Comparison of ENCODE assay signal across 9 mouse cellular contexts in genomic region chr11:106267311-106267852, GRCm38 (mm10). TPM values are rescaled to one million over a fixed set of nuclear protein-coding genes. Genes with fewer than 3 reads are reported as not detected.
DNase-seq lines count a peak whose midpoint lies in the region; ATAC-seq lines count a peak whose summit lies in the region.
"Had no signal": no experiment of that assay in that cellular context is flagged by ENCODE, and none has a peak within 500 bp of the region (broad histone marks: within the 10 kb centered on the region; RNA-seq: fewer than 3 reads in every experiment).

No protein-coding gene starts in this region.

- 45% methylated on average over 15 of the region's 15 CpGs for WGBS in limb, embryonic 12.5 days
- WGBS in stomach, embryonic 14.5 days = 51% methylated on average over 15 of the region's 15 CpGs

- ATAC-seq in limb, embryonic 12.5 days (ENCODE audit: insufficient number of reproducible peaks, insufficient read depth, low FRiP score, low TSS enrichment, low read depth) = no peak
- no peak for ATAC-seq in stomach, embryonic 14.5 days (ENCODE audit: insufficient number of reproducible peaks, insufficient read depth, low FRiP score, low read depth)

- H3K9me3 ChIP-seq in limb, embryonic 12.5 days = no peaks in the 10 kb centered on the region
- no peaks in the 10 kb centered on the region for H3K9me3 ChIP-seq in stomach, embryonic 14.5 days (ENCODE audit: control insufficient read depth, low read depth, low read length)

- peak; percentile 23 for DNase-seq in ovary, postnatal 10 days (ENCODE audit: low spot score)
- DNase-seq in ovary, postnatal 14 days (ENCODE audit: low spot score) = no peak
- peak; percentile 91 to 93 for DNase-seq in cerebellum, postnatal 10 days
- DNase-seq in heart, postnatal 25 days (ENCODE audit: low spot score) = peak; percentile 23
- DNase-seq in left cerebral cortex, adult 9 months (ENCODE audit: low spot score in 2 of 2) = no peak
- DNase-seq in thymus, postnatal 25 days = no peak

- peak overlapping the region; percentile 93 for H3K27ac ChIP-seq in limb, embryonic 12.5 days
- H3K27ac ChIP-seq in stomach, embryonic 14.5 days (ENCODE audit: low read length) = peak overlapping the region; percentile 89; the same call in 1 of the 2 replicates

- no peaks in the 10 kb centered on the region for H3K27me3 ChIP-seq in limb, embryonic 12.5 days
- H3K27me3 ChIP-seq in stomach, embryonic 14.5 days (ENCODE audit: control insufficient read depth, insufficient read depth, low read length) = no peaks in the 10 kb centered on the region

- peak overlapping the region; percentile 51 for H3K4me2 ChIP-seq in limb, embryonic 12.5 days
- peak overlapping the region; percentile 24; the same call in 1 of the 2 replicates for H3K4me2 ChIP-seq in stomach, embryonic 14.5 days (replicated peaks; ENCODE audit: low read depth, low read length)

- 0 out of 2 replicates have a peak overlapping the region, but pooled peaks have one; percentile 40 for H3K9ac ChIP-seq in limb, embryonic 12.5 days (replicated peaks)
- no peak overlapping the region for H3K9ac ChIP-seq in stomach, embryonic 14.5 days (replicated peaks; ENCODE audit: low read depth, low read length)

- intact Hi-C loops in heart, postnatal 25 days (cut with DNase I) = no loop called here

- H3K4me1 ChIP-seq in limb, embryonic 12.5 days (replicated peaks) = peaks cover 48% of the 10 kb centered on the region
- peaks cover 36% of the 10 kb centered on the region for H3K4me1 ChIP-seq in stomach, embryonic 14.5 days (ENCODE audit: control insufficient read depth, insufficient read depth, low read length)

- peak overlapping the region; percentile 30 for H3K4me3 ChIP-seq in limb, embryonic 12.5 days (replicated peaks)
- H3K4me3 ChIP-seq in stomach, embryonic 14.5 days (ENCODE audit: low read depth, low read length) = no peak overlapping the region

- peaks cover 50% of the 10 kb centered on the region for H3K36me3 ChIP-seq in limb, embryonic 12.5 days
- peaks cover 47% of the 10 kb centered on the region for H3K36me3 ChIP-seq in stomach, embryonic 14.5 days (ENCODE audit: control insufficient read depth, insufficient read depth, low read length)

RNA-seq across cellular contexts. Expression of gene Smarcd2, which starts 5.4 kb away (rescaled TPM):
- total RNA-seq in heart, postnatal 25 days (2021) = 10 to 100 TPM; 17.7 to 21.5 TPM
- polyA plus RNA-seq in limb, embryonic 12.5 days (2016; fragmentation: Nextera tagmentation; extraction: Ambion mirVana) = 102 and 104 TPM in 2 replicates
- 82.8 and 86.2 TPM in 2 replicates for polyA plus RNA-seq in stomach, embryonic 14.5 days (2014; fragmentation: Nextera tagmentation; extraction: Ambion mirVana)

RNA-seq across cellular contexts. Expression of gene Tcam1, which starts 9.1 kb away (rescaled TPM):
- total RNA-seq in heart, postnatal 25 days (2021) = not detected
- 0.30 and 0.37 TPM in 2 replicates for polyA plus RNA-seq in limb, embryonic 12.5 days (2016; fragmentation: Nextera tagmentation; extraction: Ambion mirVana)
- 0.07 and 0.41 TPM in 2 replicates for polyA plus RNA-seq in stomach, embryonic 14.5 days (2014; fragmentation: Nextera tagmentation; extraction: Ambion mirVana)

RNA-seq across cellular contexts. Expression of gene Psmc5, which starts 11.4 kb away (rescaled TPM):
- total RNA-seq in heart, postnatal 25 days (2021) = 100 to 1,000 TPM; 103 to 107 TPM
- polyA plus RNA-seq in limb, embryonic 12.5 days (2016; fragmentation: Nextera tagmentation; extraction: Ambion mirVana) = 352 and 355 TPM in 2 replicates
- polyA plus RNA-seq in stomach, embryonic 14.5 days (2014; fragmentation: Nextera tagmentation; extraction: Ambion mirVana) = 241 and 254 TPM in 2 replicates

RNA-seq across cellular contexts. Expression of gene Ftsj3, which starts 11.5 kb away (rescaled TPM):
- total RNA-seq in heart, postnatal 25 days (2021) = 10 to 100 TPM; 20.8 to 21.8 TPM
- 61.2 and 71.6 TPM in 2 replicates for polyA plus RNA-seq in limb, embryonic 12.5 days (2016; fragmentation: Nextera tagmentation; extraction: Ambion mirVana)
- 50.2 and 54.3 TPM in 2 replicates for polyA plus RNA-seq in stomach, embryonic 14.5 days (2014; fragmentation: Nextera tagmentation; extraction: Ambion mirVana)

RNA-seq across cellular contexts. Expression of gene Gh, which starts 34.3 kb away (rescaled TPM):
- total RNA-seq in heart, postnatal 25 days (2021) = not detected
- polyA plus RNA-seq in limb, embryonic 12.5 days (2016; fragmentation: Nextera tagmentation; extraction: Ambion mirVana) = not detected in 2 replicates
- not detected in 2 replicates for polyA plus RNA-seq in stomach, embryonic 14.5 days (2014; fragmentation: Nextera tagmentation; extraction: Ambion mirVana)
- total RNA-seq: hematopoietic stem cell, adult 5-6 weeks had no signal

Comparison
In these comparisons a context has a peak if more than half of its experiments do, and no peak if none do; other contexts are left out.
1. DNase-seq: peak in ovary, postnatal 10 days (single experiment), cerebellum, postnatal 10 days (2 of 2) and heart, postnatal 25 days (single experiment); none in ovary, postnatal 14 days (single experiment), left cerebral cortex, adult 9 months (0 of 2) and thymus, postnatal 25 days (single experiment).